Mouse (Mus musculus): Measurements from ENCODE around the gene 4933405O20Rik.

Gene 4933405O20Rik

GRCm38 (mm10) chr7:50598890-50599289 is at the start of gene 4933405O20Rik:
Gene 4933405O20Rik (plus strand): TSS chr7:50599190.
- no peak for DNase-seq

GRCm38 (mm10) chr7:50549572-50549971 is 49.4 kb upstream of the 4933405O20Rik start:
- DNase-seq: no peak

GRCm38 (mm10) chr7:50551426-50551825 is 47.6 kb upstream of the 4933405O20Rik start:
- no peak for DNase-seq

GRCm38 (mm10) chr7:50562708-50563107 is 36.3 kb upstream of the 4933405O20Rik start:
- no peak for DNase-seq

GRCm38 (mm10) chr7:50573841-50574240 is 25.1 kb upstream of the 4933405O20Rik start:
- DNase-seq: no peak

- DNase-seq: no peak
These were observed 10.2 kb upstream of the 4933405O20Rik start for GRCm38 (mm10) chr7:50588642-50589424.

GRCm38 (mm10) chr7:50614101-50614500 is 15.1 kb downstream of the 4933405O20Rik start:
- no peak for DNase-seq

GRCm38 (mm10) chr7:50629186-50629585 is 30.2 kb downstream of the 4933405O20Rik start:
- no peak for DNase-seq

GRCm38 (mm10) chr7:50633147-50633546 is 34.2 kb downstream of the 4933405O20Rik start:
- no peak for DNase-seq
